Mouse (Mus musculus): ENCODE results near the gene Prkcsh.

Prkcsh gene

GRCm38 (mm10) chr9:22002194-22003162 lies at the start of gene Prkcsh, which contains the start of gene Ccdc151:
TSS of gene Prkcsh (plus strand) at chr9:22002806.
TSS of gene Ccdc151 (minus strand) at chr9:22002634.
- peak; percentile 100 for DNase-seq

GRCm38 (mm10) chr9:21953600-21953999 lies 49.0 kb upstream of the Prkcsh start:
- DNase-seq, result peak; percentile 44

- no peak for DNase-seq
Measured at GRCm38 (mm10) chr9:21954635-21955034, 48.0 kb upstream of the Prkcsh start.

GRCm38 (mm10) chr9:21955225-21955569 lies 47.4 kb upstream of the Prkcsh start:
- no peak for DNase-seq

GRCm38 (mm10) chr9:21955570-21956281 lies 46.9 kb upstream of the Prkcsh start, which contains the start of gene Swsap1:
TSS of gene Swsap1 (plus strand) at chr9:21955755.
- DNase-seq, result peak; percentile 97

- DNase-seq, result no peak
Measured at GRCm38 (mm10) chr9:21958372-21958771, 44.2 kb upstream of the Prkcsh start.

GRCm38 (mm10) chr9:21959244-21959643 lies 43.4 kb upstream of the Prkcsh start:
- DNase-seq, result no peak

- DNase-seq, result no peak
Measured at GRCm38 (mm10) chr9:21960135-21960534, 42.5 kb upstream of the Prkcsh start.

- DNase-seq, result peak; percentile 57
Measured at GRCm38 (mm10) chr9:21960558-21961208, 41.9 kb upstream of the Prkcsh start.

- DNase-seq, result no peak
Measured at GRCm38 (mm10) chr9:21961366-21961980, 41.1 kb upstream of the Prkcsh start.

- no peak for DNase-seq
Measured at GRCm38 (mm10) chr9:21962010-21962409, 40.6 kb upstream of the Prkcsh start.

- DNase-seq, result peak; percentile 87
Measured at GRCm38 (mm10) chr9:21962416-21963059, 40.1 kb upstream of the Prkcsh start.

GRCm38 (mm10) chr9:21963417-21963816 lies 39.2 kb upstream of the Prkcsh start, which contains the start of gene Epor:
TSS of gene Epor (minus strand) at chr9:21963506.
- DNase-seq, result peak; percentile 67

GRCm38 (mm10) chr9:21968883-21969282 lies 33.7 kb upstream of the Prkcsh start:
- DNase-seq, result no peak

GRCm38 (mm10) chr9:21969304-21969703 lies 33.3 kb upstream of the Prkcsh start:
- DNase-seq, result no peak

- no peak for DNase-seq
Measured at GRCm38 (mm10) chr9:21976626-21977175, 25.9 kb upstream of the Prkcsh start.

- DNase-seq, result no peak
Measured at GRCm38 (mm10) chr9:21977331-21977730, 25.3 kb upstream of the Prkcsh start.

GRCm38 (mm10) chr9:21977972-21978371 lies 24.6 kb upstream of the Prkcsh start:
- no peak for DNase-seq

- no peak for DNase-seq
Measured at GRCm38 (mm10) chr9:21978398-21979128, 24.0 kb upstream of the Prkcsh start.

GRCm38 (mm10) chr9:21983911-21984310 lies 18.7 kb upstream of the Prkcsh start:
- DNase-seq, result no peak

Measured in embryo, embryonic 11 days (tissue).